Mouse (Mus musculus) embryonic fibroblast, embryonic 13.5 days (primary cell): Measurements from ENCODE around the gene Nxnl2. TPM values are rescaled to one million over a fixed set of nuclear protein-coding genes. Genes with fewer than 3 reads are reported as not detected.

Source experiments
- H3K27ac ChIP-seq: 2 replicates; pipeline ENCODE4 v1.5.1; 2012; ENCODE audit warnings: low read length, control low read depth, inconsistent platforms; ENCODE audit not compliant: insufficient read depth
- H3K4me1 ChIP-seq: 2 replicates; pipeline ENCODE4 v1.6.1; 2011; ENCODE audit warnings: low read length; ENCODE audit not compliant: control insufficient read depth, insufficient read depth
- H3K4me3 ChIP-seq: 2 replicates; pipeline ENCODE4 v1.5.1; 2011; ENCODE audit warnings: mild to moderate bottlenecking, control low read depth, low read length; ENCODE audit not compliant: insufficient read depth
- CTCF ChIP-seq: IDR thresholded peaks from 2 replicates; pipeline ENCODE4 v1.5.1; 2011; ENCODE audit warnings: mild to moderate bottlenecking, control low read depth, low read length, moderate library complexity, borderline replicate concordance; ENCODE audit not compliant: insufficient read depth
- POLR2A ChIP-seq: IDR thresholded peaks from 2 replicates; pipeline ENCODE4 v1.6.1; 2011; ENCODE audit warnings: low read depth, mild to moderate bottlenecking, control low read depth, low read length, moderate library complexity
- polyA plus RNA-seq: library from polyadenylated mRNA; stranded (reverse); fragments of >200 nt; gene quantifications from 2 replicates; pipeline ENCODE4 v1.2.4, GENCODE M21; 2011; ENCODE audit warnings: low read depth; ENCODE audit not compliant: missing spikeins, insufficient read length

The Nxnl2 gene
- polyA plus RNA-seq, result 0.84 TPM in 1 of 2 replicates, not detected in the other

GRCm38 (mm10) chr13:51170691-51171680 is at the start of gene Nxnl2:
Nxnl2 (plus strand) TSS chr13:51171022.
- H3K27ac ChIP-seq, result no peak within 1 kb of the TSS
- no peaks in the 10 kb centered on the region for H3K4me1 ChIP-seq
- H3K4me3 ChIP-seq, result peak within 1 kb of the TSS; percentile 17
- TF ChIP-seq CTCF, result peak; percentile 45; the same call in 1 of the 2 replicates
- TF ChIP-seq POLR2A, result no peak

- no peak overlapping the region for H3K4me3 ChIP-seq
- TF ChIP-seq POLR2A, result no peak
- no peak for TF ChIP-seq CTCF
- H3K4me1 ChIP-seq, result peaks cover 5% of the 10 kb centered on the region
- no peak overlapping the region for H3K27ac ChIP-seq
Measured at GRCm38 (mm10) chr13:51121966-51122365, 48.9 kb upstream of the Nxnl2 start.

DNA sequence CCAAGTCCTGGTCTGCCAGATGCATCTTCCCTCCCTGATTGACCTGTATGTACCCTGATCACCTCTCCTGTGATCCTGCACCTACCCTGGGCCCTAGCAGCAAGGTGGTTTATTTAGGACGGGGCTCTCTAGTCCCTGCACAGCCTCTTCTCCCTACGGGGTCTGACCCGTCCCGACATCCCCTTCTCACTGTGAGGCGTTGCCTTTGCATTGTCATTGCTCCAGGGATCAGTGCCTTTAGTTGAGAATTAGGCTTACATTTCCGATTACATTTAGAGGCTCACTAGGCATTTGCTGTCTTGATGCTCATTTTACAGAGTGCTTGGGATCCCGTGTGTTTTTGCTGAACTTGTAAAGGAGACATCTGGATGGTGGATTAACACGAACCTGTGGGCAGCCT is 48.1 kb upstream of the Nxnl2 start:
- Histone ChIP-seq H3K27ac (no peak overlapping the region), H3K4me1 (peaks cover 5% of the 10 kb centered on the region), H3K4me3 (no peak overlapping the region)
- TF ChIP-seq POLR2A (no peak), CTCF (no peak)

DNA sequence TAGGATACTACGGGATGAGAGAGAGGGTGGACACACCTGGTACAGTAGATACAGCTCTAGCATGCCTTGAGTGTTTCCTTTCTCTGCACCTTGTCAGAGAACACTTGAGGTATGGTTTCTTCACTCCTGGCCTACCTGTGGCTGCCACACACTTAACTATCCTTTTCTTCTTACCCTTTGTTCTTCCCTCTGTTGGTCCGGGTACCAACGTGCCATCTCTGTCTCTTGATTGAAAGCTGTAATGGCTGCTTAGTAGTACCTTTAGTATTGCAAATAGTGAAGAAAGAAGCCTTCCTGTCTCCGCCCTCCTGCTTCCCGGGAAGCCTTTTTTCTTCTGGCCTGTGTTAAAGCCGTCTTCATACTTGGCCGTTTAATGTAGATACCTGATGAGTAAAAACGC is 45.5 kb upstream of the Nxnl2 start:
- Histone ChIP-seq H3K4me1 (peaks cover 10% of the 10 kb centered on the region), H3K4me3 (no peak overlapping the region), H3K27ac (no peak overlapping the region)
- no peak for TF ChIP-seq CTCF
- no peak for TF ChIP-seq POLR2A

GRCm38 (mm10) chr13:51127906-51128305 is 42.9 kb upstream of the Nxnl2 start:
- H3K4me1 ChIP-seq, result peaks cover 5% of the 10 kb centered on the region
- no peak for TF ChIP-seq POLR2A
- TF ChIP-seq CTCF, result no peak
- H3K4me3 ChIP-seq, result no peak overlapping the region
- no peak overlapping the region for H3K27ac ChIP-seq

GRCm38 (mm10) chr13:51128417-51128816 is 42.4 kb upstream of the Nxnl2 start:
- Histone ChIP-seq H3K4me3 (no peak overlapping the region), H3K27ac (no peak overlapping the region), H3K4me1 (peaks cover 5% of the 10 kb centered on the region)
- TF ChIP-seq POLR2A, result no peak
- TF ChIP-seq CTCF, result no peak

GRCm38 (mm10) chr13:51131179-51131578 is 39.6 kb upstream of the Nxnl2 start:
- H3K27ac ChIP-seq, result no peak overlapping the region
- H3K4me1 ChIP-seq, result peaks cover 5% of the 10 kb centered on the region
- TF ChIP-seq POLR2A (no peak), CTCF (no peak)
- no peak overlapping the region for H3K4me3 ChIP-seq

DNA sequence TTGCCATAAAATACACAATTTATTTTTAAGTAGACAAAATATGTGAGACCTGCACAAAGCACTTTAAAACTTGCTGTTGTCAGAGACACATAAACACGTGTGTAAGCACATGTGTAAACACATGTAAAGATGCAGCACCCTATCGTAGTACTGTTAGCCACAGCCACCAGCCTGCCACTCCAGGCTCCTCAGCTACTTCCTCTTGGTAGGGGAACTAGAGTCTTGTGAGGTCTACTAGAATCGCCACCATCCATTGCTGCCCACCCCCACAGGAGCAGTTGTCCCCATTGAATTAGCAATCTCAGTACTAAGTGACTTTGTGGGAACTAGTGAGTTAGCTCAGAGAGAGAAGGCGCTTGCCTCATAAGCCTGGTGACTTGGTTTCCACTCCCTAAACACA is 34.5 kb upstream of the Nxnl2 start:
- H3K27ac ChIP-seq, result no peak overlapping the region
- no peaks in the 10 kb centered on the region for H3K4me1 ChIP-seq
- no peak for TF ChIP-seq POLR2A
- TF ChIP-seq CTCF, result no peak
- no peak overlapping the region for H3K4me3 ChIP-seq

GRCm38 (mm10) chr13:51136996-51137701 is 33.7 kb upstream of the Nxnl2 start:
- Histone ChIP-seq H3K27ac (no peak overlapping the region), H3K4me3 (no peak overlapping the region), H3K4me1 (no peaks in the 10 kb centered on the region)
- no peak for TF ChIP-seq CTCF
- no peak for TF ChIP-seq POLR2A

- TF ChIP-seq POLR2A, result no peak
- no peak for TF ChIP-seq CTCF
- Histone ChIP-seq H3K4me1 (no peaks in the 10 kb centered on the region), H3K27ac (no peak overlapping the region), H3K4me3 (no peak overlapping the region)
Measured at GRCm38 (mm10) chr13:51137702-51138031, 33.2 kb upstream of the Nxnl2 start.
